Mouse (Mus musculus) forebrain, postnatal 0 days (tissue): Measurements from ENCODE around the gene Hist1h2aa. TPM values are rescaled to one million over a fixed set of nuclear protein-coding genes. Genes with fewer than 3 reads are reported as not detected.

ENCODE experiments used
- ATAC-seq: fragments of 200-750 bp; cut with Nextera tagmentation; 2 replicates; pipeline ENCODE4 v1.8.0; 2017; ENCODE audit warnings: mild to moderate bottlenecking, moderate library complexity
- DNase-seq: peaks from one replicate; pipeline ENCODE4 v3.0.0-alpha.2; 2015
- H3K27ac ChIP-seq: fragments of 300-500 bp; sonication (generic); 2 replicates; pipeline ENCODE4 v1.5.1; 2014; ENCODE audit warnings: low read depth, mild to moderate bottlenecking, antibody characterized with exemption, low read length, moderate library complexity, mixed read lengths
- H3K27me3 ChIP-seq: fragments of 300-500 bp; sonication (generic); 2 replicates; pipeline ENCODE4 v1.6.1; 2014; ENCODE audit warnings: mild to moderate bottlenecking, low read length, mixed read lengths; ENCODE audit not compliant: insufficient read depth
- H3K36me3 ChIP-seq: fragments of 300-500 bp; sonication (generic); 2 replicates; pipeline ENCODE4 v1.6.1; 2014; ENCODE audit warnings: mild to moderate bottlenecking, moderate library complexity; ENCODE audit not compliant: insufficient read depth
- H3K4me1 ChIP-seq: fragments of 300-500 bp; sonication (generic); 2 replicates; pipeline ENCODE4 v1.6.1; 2014; ENCODE audit warnings: antibody characterized with exemption; ENCODE audit not compliant: insufficient read depth
- H3K4me2 ChIP-seq: fragments of 300-500 bp; sonication (generic); 2 replicates; pipeline ENCODE4 v1.6.1; 2014; ENCODE audit warnings: low read depth, mild to moderate bottlenecking, moderate library complexity
- H3K4me3 ChIP-seq: fragments of 300-500 bp; sonication (generic); 2 replicates; pipeline ENCODE4 v1.5.1; 2014; ENCODE audit warnings: low read depth, low read length, mixed read lengths
- H3K9ac ChIP-seq: fragments of 300-500 bp; sonication (generic); 2 replicates; pipeline ENCODE4 v1.6.1; 2014; ENCODE audit warnings: mild to moderate bottlenecking
- H3K9me3 ChIP-seq: fragments of 300-500 bp; sonication (generic); 2 replicates; pipeline ENCODE4 v1.6.1; 2016; ENCODE audit warnings: low read length
- CTCF ChIP-seq: sonication (generic); IDR thresholded peaks from 2 replicates; pipeline ENCODE4 v1.5.1; 2016; ENCODE audit warnings: antibody characterized with exemption, control low read depth, low read depth
- WGBS: fragments of 180-500 bp; shearing (Covaris S2); extraction: QIAGEN DNeasy Blood & Tissue Kit; methylation state at CpG from one replicate; pipeline ENCODE4 v1.1.7; 2014; 5-methylcytosine and 5-hydroxymethylcytosine counted together
- polyA plus RNA-seq: library from polyadenylated mRNA; unstranded; fragments of >200 nt; fragmentation: Nextera tagmentation; extraction: Ambion mirVana; gene quantifications from 2 replicates; pipeline ENCODE4 v1.2.1, GENCODE M21; 2015
- total RNA-seq: library from RNA; depleted of rRNA; stranded (reverse); fragments of >200 nt; gene quantifications from 2 replicates; pipeline ENCODE4 v1.2.3, GENCODE M21; 2014

Gene Hist1h2aa
- total and polyA plus RNA-seq, 2 experiments from 2014 or later, result not detected

DNA sequence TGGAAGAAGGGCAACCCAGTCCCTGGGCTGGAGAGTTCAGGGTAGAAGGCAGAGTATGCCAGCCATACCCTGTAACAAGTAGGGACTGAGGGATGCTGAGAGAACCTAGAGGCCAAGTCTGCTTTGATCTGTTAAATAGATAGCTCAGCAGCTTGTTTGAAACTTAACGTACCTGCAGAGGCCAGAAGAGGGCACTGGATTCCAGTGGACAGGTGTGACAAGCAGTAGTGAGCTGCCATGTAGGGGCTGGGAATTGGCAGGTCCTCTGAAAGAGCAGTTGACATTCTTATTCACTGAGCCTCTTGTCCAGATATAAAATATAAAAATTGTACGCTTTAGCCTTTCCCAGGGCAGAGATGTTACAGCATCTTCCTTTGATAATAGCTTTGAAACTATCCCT, 8.6 kb downstream of the Hist1h2aa start:
- 62% methylated on average over 2 of the region's 2 CpGs for WGBS
- TF ChIP-seq CTCF, result peak; percentile 40
- H3K4me1 ChIP-seq, result no peaks in the 10 kb centered on the region
- H3K27me3 ChIP-seq, result no peaks in the 10 kb centered on the region
- no peak for ATAC-seq
- H3K9me3 ChIP-seq, result no peaks in the 10 kb centered on the region
- H3K9ac ChIP-seq, result no peak overlapping the region
- DNase-seq, result no peak
- H3K27ac ChIP-seq, result no peak overlapping the region
- H3K36me3 ChIP-seq, result no peaks in the 10 kb centered on the region
- H3K4me2 ChIP-seq, result no peak overlapping the region
- no peak overlapping the region for H3K4me3 ChIP-seq

- no peaks in the 10 kb centered on the region for H3K27me3 ChIP-seq
- 21% methylated on average over 2 of the region's 2 CpGs for WGBS
- no peak for TF ChIP-seq CTCF
These were observed 12.0 kb downstream of the Hist1h2aa start for GRCm38 (mm10) chr13:23946254-23946653.

DNA sequence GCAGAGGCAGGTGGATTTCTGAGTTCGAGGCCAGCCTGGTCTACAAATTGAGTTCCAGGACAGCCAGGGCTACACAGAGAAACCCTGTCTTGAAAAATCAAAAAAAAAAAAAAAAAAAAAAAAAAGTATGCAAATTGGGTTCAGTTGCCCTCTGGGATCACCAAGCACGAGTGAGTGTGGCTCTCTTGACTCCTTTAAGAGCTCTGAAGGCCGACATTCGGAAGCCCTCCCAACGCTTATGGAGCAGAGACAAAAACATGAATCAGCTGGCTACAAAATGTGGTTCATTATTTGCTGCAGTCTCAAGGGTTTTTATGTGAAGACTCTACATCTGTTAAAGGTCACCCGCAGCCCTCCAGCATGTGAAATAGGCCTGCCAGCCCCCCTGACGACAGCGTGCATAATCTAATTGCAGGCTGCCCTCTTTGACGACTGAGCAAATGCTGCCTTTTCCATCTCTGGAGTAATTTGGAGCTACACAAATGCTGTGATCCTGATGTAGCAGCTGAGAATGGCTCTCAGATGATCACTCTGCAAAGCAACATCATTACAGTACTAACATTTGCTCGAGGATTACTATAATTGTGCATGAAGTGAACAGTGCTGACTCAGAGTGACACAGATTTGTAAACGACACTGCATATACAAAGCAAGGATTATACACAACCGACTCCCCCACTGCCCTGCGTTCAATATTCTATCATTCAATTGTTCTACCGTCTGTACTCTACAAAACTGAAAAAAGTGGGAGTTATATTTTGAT, 15.4 kb downstream of the Hist1h2aa start:
- Histone ChIP-seq H3K4me3 (no peak overlapping the region), H3K27ac (0 out of 2 replicates have a peak overlapping the region, but pooled peaks have one; percentile 23), H3K4me2 (no peak overlapping the region), H3K4me1 (no peaks in the 10 kb centered on the region), H3K27me3 (no peaks in the 10 kb centered on the region), H3K9me3 (no peaks in the 10 kb centered on the region), H3K36me3 (no peaks in the 10 kb centered on the region), H3K9ac (no peak overlapping the region)
- WGBS, result 34% methylated on average over 14 of the region's 14 CpGs
- DNase-seq, result peak; percentile 55
- ATAC-seq, result peak; percentile 89
- TF ChIP-seq CTCF, result no peak

More at GRCm38 (mm10) chr13:23946254-23946653, 12.0 kb downstream of the Hist1h2aa start:
- ATAC-seq, result no peak
- Histone ChIP-seq H3K9ac (no peak overlapping the region), H3K27ac (no peak overlapping the region), H3K4me1 (no peaks in the 10 kb centered on the region), H3K4me2 (no peak overlapping the region), H3K36me3 (no peaks in the 10 kb centered on the region), H3K9me3 (no peaks in the 10 kb centered on the region), H3K4me3 (no peak overlapping the region)
- no peak for DNase-seq

DNA sequence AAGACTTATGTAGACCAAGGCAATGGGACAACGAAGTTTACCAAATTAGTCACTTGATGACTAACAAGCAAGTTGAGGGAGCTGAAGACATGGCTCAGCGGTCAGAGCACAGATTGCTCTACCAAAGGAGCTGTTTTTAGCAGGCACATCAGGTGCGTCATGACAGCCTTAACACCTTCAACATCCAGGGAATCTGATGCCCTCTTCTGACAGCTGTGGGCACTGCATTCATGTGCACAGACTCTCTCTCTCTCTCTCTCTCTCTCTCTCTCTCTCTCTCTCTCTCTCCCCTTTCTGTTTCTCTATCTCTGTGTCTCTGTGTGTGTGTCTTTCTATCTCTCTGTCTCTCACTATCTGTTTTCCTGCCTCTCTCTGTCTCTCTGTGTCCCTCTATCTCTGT, 16.7 kb downstream of the Hist1h2aa start:
- H3K4me2 ChIP-seq, result no peak overlapping the region
- H3K36me3 ChIP-seq, result no peaks in the 10 kb centered on the region
- H3K9ac ChIP-seq, result no peak overlapping the region
- WGBS, result 79% methylated on average over 3 of the region's 3 CpGs
- H3K4me3 ChIP-seq, result no peak overlapping the region
- ATAC-seq (no peak), DNase-seq (no peak)
- H3K4me1 ChIP-seq, result no peaks in the 10 kb centered on the region
- peak; percentile 28; the same call in 1 of the 2 replicates for TF ChIP-seq CTCF
- no peak overlapping the region for H3K27ac ChIP-seq
- H3K9me3 ChIP-seq, result no peaks in the 10 kb centered on the region
- no peaks in the 10 kb centered on the region for H3K27me3 ChIP-seq

DNA sequence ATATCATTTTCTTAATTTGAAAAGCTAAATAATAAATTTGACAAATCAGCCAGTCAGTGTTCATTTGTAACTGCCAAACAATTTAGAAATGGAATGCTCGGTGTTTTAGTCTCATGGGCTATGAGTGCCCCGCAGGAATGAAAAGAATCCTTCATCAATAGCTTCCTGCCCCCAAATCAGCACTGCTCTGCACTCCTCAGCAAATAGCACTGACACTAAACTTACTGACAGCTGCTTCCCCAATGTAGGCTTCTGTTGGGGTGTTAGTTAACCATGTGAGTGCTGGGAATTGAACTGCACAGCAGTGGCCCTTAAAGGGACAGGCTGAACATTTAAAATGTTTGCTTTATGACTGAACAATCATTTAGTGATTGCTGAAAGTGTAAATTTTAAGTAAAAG, 25.5 kb downstream of the Hist1h2aa start:
- Histone ChIP-seq H3K4me2 (no peak overlapping the region), H3K9me3 (no peaks in the 10 kb centered on the region), H3K36me3 (no peaks in the 10 kb centered on the region), H3K4me1 (no peaks in the 10 kb centered on the region), H3K4me3 (no peak overlapping the region), H3K27ac (no peak overlapping the region), H3K27me3 (no peaks in the 10 kb centered on the region), H3K9ac (no peak overlapping the region)
- no peak for DNase-seq
- no peak; the same call in 1 of the 2 replicates for ATAC-seq
- TF ChIP-seq CTCF, result no peak
- 25% methylated on average over 2 of the region's 2 CpGs for WGBS

GRCm38 (mm10) chr13:23964909-23965308, 30.6 kb downstream of the Hist1h2aa start:
- Histone ChIP-seq H3K4me3 (no peak overlapping the region), H3K36me3 (no peaks in the 10 kb centered on the region), H3K9ac (no peak overlapping the region), H3K27me3 (no peaks in the 10 kb centered on the region), H3K27ac (no peak overlapping the region), H3K4me1 (no peaks in the 10 kb centered on the region), H3K9me3 (no peaks in the 10 kb centered on the region), H3K4me2 (no peak overlapping the region)
- TF ChIP-seq CTCF, result no peak
- WGBS, result 62% methylated on average over 2 of the region's 2 CpGs
- ATAC-seq (peak; percentile 38), DNase-seq (no peak)

DNA sequence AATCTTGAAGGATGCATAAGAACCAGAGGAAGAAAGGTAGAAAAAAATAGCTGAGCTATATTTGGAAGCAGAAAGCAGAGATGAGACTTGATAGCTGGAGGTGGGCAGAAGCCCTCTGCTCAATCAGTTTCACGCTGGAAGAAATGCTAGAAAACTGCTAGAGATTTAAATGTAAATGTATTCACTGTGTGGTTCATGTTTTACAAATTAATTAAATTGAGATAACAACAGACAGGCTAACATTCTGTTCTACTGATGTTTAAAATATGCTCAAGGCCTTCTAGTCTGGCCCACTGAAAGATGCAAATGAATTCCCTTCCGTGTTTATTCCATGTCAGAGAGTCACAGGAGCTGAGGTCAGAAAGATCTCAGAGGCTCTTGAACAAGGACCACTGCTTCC, 37.6 kb downstream of the Hist1h2aa start:
- no peak overlapping the region for H3K4me2 ChIP-seq
- H3K9me3 ChIP-seq, result no peaks in the 10 kb centered on the region
- ATAC-seq, result peak; percentile 78
- H3K27ac ChIP-seq, result no peak overlapping the region
- H3K36me3 ChIP-seq, result no peaks in the 10 kb centered on the region
- 0 out of 2 replicates have a peak, but pooled peaks cover 2% of the 10 kb centered on the region for H3K4me1 ChIP-seq
- 30% methylated on average over 2 of the region's 2 CpGs for WGBS
- peak; percentile 35 for DNase-seq
- TF ChIP-seq CTCF, result no peak
- H3K9ac ChIP-seq, result no peak overlapping the region
- no peak overlapping the region for H3K4me3 ChIP-seq
- no peaks in the 10 kb centered on the region for H3K27me3 ChIP-seq
